Mouse (Mus musculus) adrenal gland, postnatal 25 days (tissue): ENCODE results near the gene Adgrb3. TPM values are rescaled to one million over a fixed set of nuclear protein-coding genes. Genes with fewer than 3 reads are reported as not detected.
"Not testable (repeated sequence)": the region's sequence is repeated elsewhere in the genome, so short reads cannot be mapped to it uniquely, and the experiment has no call there.

ENCODE experiments used
- DNase-seq: peaks from one replicate; pipeline ENCODE4 v3.0.0; 2021; ENCODE audit warnings: mixed read lengths
- total RNA-seq: library from RNA; stranded (reverse); gene quantifications from 2 replicates; pipeline ENCODE4 v1.2.3, GENCODE M21; 2021

The Adgrb3 gene
- total RNA-seq, 1 experiment from 2014 or later = 1.5 TPM

DNA sequence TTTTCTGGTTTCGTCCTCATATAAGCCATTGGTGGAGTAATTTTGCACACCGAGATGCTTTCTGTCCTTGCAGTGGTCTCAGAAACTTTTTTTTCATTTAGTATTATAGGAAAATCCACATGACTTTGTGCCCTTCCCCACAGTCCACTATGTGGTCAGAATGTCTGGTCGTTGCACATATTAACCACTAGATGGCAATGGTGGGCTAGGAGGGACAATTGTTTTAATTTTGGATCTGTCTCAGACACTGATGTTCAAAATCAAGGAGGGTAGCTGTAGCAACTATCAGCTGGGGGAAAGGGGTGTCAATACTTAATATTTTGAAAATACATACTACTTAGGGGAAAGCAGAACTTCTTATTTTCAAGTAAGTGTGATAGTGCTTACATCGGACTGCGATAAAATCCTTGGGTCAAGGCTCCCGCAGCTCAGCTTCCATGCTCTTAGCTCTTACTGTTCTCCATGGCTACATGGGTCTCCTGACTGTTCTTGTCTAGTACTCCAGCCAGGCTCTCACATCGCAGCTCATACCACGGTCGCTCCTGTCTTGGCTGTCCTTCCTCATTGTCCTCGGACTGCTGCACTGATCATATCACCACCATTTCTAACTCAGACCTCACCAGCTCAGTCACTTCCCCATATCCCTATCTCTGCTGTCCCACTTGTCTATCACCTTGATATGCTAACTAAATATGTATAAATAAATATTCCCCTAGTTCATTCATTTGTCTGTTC is 319.0 kb downstream of the Adgrb3 start:
- no peak for DNase-seq

DNA sequence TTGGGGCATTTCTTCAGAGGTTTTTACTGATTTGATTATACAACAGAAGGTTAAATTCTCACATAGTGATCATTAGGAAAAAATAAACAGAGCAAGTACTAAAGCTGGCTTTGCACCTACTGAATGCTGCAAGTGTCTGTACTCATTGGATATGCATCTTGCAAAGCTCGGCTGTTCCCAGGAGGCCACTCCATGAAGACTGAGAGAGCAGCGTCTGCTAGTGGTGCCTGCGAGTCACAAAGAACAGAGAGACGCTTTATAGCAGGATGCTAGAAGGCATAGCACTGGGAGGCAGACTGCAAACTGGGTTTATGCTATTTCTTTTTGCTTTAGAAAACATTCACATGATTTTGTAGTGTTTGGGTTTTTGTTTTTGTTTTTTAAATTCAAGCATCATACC is 325.2 kb downstream of the Adgrb3 start:
- DNase-seq = no peak

DNA sequence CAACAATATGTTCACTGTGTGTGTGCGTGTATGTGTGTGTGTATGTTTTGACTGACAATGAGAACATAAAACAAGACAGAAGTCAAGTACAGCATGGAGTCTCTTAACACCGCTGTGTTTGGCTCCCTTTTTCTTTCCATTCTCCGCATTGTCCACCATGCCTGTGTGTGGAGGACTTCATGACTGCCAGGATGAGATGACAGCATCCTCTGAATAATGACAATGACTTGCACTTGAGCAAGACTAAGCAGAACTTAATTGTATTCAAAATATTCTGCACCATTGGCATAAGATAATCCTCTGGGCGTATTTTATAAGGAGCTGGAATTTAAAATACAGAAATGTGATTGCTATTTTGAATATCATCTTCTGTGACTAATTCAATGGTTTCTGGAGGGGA is 326.0 kb downstream of the Adgrb3 start:
- no peak for DNase-seq

DNA sequence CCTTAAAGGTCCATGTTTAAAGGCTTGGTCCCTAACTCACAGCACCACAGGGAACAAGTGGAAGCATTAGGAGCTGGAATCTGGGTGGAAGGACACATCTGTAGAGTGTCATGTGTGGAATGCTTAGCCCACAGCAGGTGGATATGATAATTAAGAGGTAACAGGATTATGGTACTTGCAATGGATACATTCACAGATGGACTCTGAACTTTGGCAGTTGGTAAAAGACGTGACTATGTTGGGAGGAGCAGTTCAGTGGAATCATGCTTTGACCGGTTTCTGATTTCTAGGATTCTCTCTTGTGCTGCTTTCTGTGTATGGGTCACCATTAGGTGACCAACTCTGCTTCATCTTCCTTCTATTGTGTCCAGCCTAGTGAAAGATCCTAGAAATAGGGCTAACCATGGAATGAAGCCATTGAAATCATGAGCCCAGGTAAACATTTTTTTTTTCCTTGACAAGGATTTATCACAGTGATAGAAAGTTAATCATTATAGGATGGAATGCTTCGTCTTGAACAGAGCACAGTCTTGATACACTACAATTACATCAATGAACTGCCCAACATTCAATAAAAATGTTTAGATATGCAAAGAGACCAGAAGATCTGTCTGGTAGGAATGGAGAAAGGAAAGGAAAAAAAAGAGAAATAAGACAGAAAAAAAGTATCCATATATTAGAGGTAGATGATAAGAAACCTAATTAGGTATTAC is 334.1 kb downstream of the Adgrb3 start:
- DNase-seq = no peak

DNA sequence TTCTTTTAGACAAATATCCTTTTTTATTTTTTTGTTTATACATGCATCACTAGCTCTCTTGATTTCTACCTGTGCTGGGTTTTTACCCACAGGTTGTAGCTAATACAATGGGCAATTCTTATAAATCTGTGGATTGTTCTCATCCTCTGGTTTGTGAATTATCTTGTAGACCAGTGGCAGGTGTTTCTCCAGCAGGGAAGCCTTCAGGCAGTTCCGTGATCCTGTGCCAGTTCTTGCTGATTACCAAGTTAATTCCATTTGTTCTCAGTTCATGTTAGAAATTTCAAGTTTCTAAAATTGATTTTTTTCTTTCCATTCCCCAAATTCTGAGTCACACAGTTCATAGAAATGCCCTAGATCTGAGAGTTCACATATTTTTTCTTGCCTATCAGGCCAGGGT is 338.0 kb downstream of the Adgrb3 start:
- DNase-seq = no peak

DNA sequence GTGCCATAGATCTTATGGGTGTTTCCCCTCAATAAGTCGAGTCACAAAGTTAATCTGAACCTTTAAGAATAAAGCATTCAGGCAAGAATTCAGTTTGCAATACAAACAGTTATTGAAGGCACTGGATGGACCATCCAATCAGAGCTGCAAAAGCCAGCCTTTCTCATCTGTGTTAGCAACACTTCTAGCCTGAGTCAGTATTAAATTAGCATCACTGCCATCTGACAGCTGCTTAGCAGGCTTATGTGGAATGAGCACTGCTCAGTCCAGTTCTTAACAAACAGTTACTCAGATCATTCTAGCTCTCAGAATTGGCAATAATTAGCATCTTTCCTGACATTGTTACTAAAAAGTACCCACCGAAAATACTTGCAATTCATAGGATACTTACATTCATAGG is 339.3 kb downstream of the Adgrb3 start:
- no peak for DNase-seq

DNA sequence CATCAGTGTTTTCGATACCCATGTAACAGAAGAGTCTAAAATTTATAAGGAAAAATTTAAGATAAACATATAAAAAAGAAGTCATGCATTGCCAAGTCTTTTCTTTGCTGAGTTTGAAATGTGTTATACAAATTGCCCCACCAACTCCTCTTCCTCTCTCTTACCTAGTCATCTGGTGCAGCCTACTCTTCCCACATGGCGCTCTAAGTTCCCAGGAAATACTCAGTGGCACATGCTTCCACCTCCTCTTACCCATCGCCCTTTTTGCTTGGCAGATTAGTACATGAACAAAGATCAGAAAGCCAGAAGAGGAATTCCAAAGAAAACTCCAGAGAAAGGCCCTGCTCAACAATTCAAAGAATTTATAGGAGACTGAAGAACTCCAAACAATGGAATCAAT is 353.8 kb downstream of the Adgrb3 start:
- DNase-seq = no peak

DNA sequence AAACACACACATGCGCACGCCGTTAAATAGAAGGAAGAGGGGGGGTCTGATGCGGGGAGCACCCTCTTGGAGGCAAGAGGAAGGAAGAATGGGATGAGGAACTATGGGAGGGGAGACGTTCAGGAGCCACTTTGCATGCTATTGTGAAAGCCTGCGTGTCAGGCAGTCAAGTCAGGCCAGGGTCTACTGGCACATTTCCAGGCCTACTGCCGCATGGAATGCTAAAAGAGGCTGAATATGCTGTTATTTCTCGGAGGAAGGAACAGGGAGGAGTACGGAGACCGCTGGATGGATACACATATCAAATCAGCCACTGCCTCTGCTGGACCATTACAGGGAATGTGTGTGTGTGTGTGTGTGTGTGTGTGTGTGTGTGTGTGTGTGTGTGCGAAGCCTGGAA is 355.0 kb downstream of the Adgrb3 start:
- DNase-seq = no peak

DNA sequence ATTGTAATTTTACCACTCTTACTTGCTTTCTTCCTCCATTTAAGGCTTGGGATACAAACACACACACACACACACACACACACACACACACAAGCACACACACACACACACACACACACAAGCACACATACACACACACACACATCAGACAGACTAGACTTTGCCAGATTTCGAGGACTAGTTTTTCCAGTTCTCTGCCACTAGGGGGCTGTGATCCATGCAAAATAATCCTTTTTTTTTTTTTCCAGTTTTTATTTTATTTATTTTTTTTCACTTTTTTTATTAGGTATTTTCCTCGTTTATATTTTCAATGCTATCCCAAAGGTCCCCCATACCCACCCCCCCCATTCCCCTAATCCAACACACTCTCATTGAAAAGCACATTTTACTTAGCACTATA is 357.9 kb downstream of the Adgrb3 start:
- not testable (repeated sequence) for DNase-seq

DNA sequence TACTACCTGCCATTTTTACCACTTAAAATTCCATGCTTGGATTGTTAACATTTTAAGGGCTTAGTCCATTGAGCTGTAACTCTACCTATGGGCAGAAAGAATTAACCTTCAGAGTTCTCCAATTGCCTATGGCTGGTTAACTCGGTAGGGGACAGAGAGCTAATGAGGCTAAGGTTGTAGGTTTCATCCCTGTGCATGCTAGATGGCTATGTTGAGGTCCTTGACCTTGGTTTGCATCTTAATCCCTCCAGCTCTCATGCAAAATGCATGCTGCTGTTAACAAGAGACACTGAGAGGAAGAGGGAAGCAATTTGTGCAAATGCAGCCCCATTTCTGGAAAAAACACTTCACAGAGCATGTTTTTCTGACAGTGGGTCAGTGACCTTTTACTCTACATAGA is 366.9 kb downstream of the Adgrb3 start:
- DNase-seq = no peak

DNA sequence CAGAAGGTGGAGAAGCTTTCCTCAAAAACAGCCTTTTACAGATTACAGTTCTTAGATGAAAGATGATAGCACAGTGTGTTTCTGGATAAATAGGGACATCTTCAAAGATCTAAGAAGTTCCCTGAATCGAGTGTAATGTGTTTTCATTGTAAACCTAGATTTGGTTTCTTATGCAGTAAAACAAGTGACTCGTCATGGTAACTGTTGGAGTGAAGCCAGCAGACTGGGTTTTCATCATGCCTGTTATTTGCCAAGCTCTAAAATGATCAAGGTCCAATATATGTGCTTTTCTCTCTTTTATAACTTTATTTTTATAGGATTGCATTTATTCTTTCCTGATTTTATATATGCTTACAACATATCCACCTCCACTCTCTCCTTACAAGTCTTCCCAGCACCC is 394.0 kb downstream of the Adgrb3 start:
- no peak for DNase-seq

DNA sequence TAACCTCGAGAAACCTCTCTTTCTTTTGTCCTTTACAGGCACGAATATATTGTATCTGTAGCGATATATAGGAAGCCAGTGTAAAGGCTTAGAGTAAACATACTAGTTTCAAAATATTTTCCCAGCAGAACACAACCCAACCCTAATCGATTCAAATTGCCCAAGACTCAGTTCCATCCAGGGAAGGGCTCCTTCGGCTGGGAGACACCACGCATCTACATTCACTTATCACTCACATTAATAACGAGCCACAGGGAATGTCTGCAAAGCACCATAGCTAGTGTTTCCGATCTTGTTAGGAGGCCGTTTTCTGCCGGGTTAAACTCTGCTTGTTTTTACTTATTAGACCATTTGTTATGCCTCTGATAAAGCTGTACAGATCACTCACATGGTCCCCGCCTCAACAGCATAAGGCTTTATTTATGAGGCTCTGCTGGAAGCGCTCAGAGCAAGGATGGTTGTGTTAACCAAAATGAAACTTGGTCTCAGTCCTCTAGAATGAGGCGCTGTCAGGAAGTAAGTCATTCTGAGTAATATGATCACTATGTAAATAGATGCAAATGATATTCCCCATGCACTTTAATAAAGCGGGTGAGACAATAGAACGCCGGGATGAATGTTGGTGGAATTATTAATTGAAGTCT is 399.2 kb downstream of the Adgrb3 start:
- no peak for DNase-seq

DNA sequence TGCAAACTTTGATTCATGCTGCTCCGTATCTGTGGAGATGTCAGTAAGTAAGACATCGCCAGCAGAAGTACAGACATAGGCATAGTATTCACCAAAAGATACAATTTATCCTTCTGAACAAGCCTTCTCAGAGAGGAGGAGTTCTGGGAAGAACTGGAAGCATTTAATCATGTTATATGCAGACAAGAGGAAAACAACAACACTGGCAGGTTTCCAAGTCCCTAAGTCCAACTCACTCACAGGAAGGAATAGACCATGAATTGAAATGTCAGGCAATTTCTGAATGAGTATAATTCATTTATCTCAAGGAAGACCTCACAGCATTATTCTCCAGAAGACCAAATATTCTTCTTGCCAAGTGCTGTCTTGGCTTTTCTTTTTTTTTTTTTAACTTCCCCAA is 408.8 kb downstream of the Adgrb3 start:
- DNase-seq = no peak

DNA sequence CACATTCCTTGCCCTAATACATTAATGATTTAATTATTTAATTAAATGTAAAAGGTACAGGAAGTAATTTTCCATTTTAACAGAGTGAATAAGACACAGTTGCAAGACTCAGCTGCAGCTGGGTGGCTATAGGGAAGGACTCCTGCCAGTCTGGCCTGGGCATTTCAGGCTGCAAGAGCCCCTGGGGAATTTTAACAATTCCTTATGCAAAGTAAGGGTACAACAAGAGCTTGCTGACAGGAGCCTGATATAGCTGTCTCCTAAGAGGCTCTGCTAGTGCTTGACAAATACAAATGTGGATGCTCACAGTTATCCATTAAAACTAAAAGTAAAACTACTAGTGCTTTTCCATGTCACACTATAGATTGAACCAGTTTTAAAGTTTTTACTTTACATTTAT is 410.1 kb downstream of the Adgrb3 start:
- DNase-seq = no peak

DNA sequence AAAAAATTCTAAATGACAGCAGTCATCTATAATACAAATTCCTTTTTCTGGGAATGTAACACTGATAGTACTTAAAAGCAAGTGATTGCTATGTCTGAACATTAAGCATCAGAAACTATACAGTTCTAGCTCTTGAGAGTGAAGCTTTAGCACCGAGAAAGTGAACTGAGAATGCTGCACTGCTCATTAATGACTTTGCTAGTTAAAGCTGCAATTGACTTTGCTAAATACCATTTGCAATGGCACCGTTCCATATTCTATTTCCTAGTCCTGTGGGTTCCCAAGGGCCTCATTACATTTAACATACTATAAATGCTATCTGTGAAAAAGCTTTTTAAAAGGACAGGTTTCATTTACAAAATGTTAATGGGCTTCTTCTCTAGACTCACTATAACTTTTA is 414.4 kb downstream of the Adgrb3 start:
- no peak for DNase-seq

DNA sequence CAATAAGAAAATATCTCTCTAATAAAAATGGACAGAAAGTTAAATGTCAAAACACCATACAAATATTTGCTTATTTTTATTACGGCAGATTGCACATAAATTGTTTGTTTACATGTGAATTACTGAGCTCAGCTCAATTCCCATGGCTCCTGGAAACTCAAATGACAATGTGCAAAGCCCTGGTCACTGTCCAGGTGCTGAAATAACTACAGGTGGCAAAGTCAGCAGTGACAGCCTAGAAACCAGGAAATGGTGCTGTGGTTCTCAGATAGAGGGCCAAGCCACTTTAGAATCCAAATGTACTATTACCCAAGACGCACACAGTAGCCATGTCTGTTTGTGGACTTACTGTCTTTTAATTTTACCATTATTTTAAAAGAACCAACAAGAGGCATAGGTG is 465.3 kb downstream of the Adgrb3 start:
- no peak for DNase-seq

DNA sequence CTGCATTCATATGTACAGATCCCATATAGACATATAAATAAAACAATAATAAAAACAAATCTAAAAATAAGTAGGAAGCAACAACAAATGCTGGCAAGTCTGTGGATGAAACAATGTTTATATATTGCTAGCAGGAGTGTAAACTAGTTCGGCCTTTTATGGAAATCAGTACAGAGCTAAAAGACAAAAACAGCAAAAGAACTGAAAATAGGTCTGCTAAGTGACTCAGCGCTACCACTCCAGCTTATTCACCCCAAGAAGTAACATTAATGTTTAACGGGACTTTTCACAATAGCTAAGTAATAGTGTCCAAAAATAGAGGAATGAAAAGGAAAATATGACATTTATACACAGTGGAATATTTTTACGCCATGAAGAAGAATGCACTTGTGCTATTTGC is 471.0 kb downstream of the Adgrb3 start:
- DNase-seq = no peak

DNA sequence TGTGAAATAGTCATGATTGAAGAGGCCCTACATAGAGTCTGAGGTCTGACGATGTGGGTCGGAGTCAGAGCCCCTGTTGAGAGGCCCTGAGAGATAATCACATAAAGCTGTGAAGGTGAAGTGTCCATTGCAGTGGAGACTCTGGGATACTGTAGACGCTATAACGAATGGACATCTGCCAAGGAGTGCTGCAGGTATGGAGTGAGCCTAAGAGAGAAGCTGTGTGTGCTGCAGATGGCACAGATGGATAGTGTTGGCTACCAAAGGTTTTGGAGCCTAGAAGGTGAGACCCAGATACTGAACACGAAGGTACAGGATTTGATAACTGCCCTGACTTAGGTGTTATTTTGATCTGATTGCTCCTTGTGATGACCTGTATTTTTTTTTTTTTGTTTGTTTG is 474.0 kb downstream of the Adgrb3 start:
- DNase-seq = no peak

DNA sequence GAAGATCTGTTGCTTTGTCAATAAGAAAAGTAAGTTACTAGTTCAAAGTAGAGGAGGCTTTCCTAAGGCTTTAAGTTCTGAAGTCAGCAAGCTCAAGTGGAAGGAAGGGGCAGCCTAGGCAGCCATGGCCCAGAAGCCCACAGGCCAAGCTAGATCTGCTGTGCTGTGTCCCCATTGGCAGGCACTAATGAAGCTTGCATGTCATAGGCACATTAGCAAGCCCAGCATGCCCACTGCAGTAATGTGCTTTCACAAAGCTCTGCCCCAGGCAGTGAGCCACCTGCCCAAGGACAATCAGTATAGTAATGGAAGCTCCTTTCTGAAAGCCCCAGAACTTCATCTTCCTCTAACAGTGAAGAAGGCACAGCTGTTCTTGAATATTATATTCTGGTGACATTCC is 484.6 kb downstream of the Adgrb3 start:
- DNase-seq = no peak

DNA sequence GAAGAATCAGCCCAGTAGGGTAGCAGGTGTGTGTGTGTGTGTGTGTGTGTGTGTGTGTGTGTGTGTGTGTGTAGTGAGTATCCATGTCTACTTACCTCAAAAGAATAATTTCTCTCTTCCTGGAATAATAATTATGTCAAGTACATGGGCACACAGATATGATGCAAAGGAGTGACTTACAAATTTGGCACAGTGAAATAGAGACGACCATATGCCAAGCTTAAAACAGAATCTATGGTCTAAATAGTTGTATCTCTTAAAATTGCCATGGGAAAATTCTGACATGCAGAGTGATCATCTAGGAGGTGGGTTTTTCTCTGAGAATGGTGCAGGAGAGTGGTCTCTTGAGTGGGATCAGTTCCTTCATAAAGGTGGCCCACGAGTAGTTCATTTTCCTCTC is 504.1 kb downstream of the Adgrb3 start:
- DNase-seq = no peak

DNA sequence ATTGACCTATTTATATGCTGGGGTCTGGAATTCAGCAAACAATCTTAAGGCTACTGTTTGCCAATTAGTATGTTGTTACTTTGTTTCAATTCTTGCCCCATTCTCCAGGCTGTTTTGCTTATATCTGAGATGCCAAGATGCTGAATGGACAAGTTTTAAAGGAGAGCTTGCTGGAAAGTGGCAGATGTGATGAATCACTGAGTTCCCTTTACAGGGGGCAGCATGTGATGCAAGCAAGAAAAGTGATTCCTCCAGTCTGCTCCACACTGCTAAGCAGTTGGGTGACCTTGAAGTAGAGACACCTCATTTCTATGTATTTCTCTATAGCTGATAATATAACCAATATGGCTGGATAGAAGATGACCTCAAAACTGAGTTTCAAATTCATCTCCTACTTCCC is 512.4 kb downstream of the Adgrb3 start:
- DNase-seq = no peak

DNA sequence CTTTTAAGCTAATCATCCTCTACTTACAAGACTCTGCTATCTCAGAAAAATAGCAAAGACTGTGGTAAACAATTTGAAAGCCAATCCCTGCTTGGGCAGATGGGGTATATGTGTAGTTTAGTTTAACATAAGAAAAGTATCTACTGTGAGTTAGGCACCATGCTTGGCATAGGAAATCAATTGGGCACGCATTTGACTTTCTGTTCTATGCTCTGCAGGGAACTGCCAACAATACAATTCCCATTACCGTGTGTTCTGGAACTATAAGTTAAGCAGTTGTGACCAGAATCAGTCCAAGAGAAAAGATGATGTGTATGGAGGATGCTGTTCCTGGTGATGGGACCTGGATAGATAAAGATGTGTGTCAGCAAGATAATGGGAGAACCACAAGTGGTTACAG is 517.2 kb downstream of the Adgrb3 start:
- no peak for DNase-seq

DNA sequence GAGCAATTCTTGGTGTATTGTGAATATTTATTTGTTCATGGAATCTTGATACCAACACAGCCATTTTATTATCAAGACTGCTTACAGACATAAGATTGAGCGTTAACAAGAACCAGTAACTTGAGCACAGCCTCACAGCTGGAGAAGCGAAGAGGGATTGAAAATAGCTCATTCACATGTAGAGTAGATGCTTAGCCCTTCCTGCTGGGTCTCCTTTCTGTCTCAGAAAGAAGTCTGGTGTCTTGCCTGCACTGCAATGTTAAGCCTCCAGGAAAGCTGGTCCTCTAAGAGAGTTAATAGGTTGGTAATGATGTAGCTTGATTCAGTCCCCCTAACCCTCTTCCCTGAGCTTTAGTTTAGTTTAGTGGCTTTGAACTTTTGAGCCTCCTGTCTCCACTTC is 519.4 kb downstream of the Adgrb3 start:
- no peak for DNase-seq

DNA sequence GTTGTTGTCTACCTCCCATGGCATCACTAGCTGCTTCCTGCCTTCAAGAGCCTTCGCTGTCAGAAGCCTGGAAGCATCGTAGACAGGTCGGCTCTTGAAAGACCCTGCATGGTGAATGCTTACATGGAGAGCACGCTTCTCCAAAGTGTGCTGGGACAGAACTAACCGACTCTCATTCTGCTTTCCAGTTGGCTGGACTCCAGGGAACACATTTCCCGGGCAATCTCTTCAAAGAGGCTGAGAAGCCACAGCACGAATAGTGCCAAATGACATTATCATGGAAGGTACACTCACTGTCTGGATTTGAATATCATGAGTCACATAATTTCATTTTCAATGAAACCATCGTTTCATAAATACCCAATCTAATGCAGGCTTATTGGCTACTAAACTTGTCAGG is 548.0 kb downstream of the Adgrb3 start:
- DNase-seq = no peak
